Mouse (Mus musculus): ENCODE data around the gene Lrrc61. TPM values are rescaled to one million over a fixed set of nuclear protein-coding genes. Genes with fewer than 3 reads are reported as not detected.

The Lrrc61 gene
- polyA plus RNA-seq, 1 experiment, result 0.05 TPM

GRCm38 (mm10) chr6:48609512-48609911, 54.9 kb downstream of the Lrrc61 start:
- H3K9me3 ChIP-seq (ENCODE audit: control insufficient read depth, low read length), result no peaks in the 10 kb centered on the region
- peaks cover 3% of the 10 kb centered on the region for H3K4me1 ChIP-seq (ENCODE audit: control insufficient read depth)
- no peak overlapping the region for H3K4me3 ChIP-seq (replicated peaks)
- TF ChIP-seq GATA1 (IDR thresholded peaks at IDR 0.05; ENCODE audit: low read length) (no peak), TAL1 (IDR thresholded peaks at IDR 0.05; ENCODE audit: low read length) (no peak)
- H3K36me3 ChIP-seq (ENCODE audit: control insufficient read depth), result no peaks in the 10 kb centered on the region; the same call in 1 of the 2 replicates
- H3K27me3 ChIP-seq (ENCODE audit: control insufficient read depth), result no peaks in the 10 kb centered on the region

- Histone ChIP-seq H3K4me3 (replicated peaks) (no peak overlapping the region), H3K27me3 (ENCODE audit: control insufficient read depth) (no peaks in the 10 kb centered on the region), H3K9me3 (ENCODE audit: control insufficient read depth, low read length) (no peaks in the 10 kb centered on the region), H3K36me3 (ENCODE audit: control insufficient read depth) (no peaks in the 10 kb centered on the region; the same call in 1 of the 2 replicates), H3K4me1 (ENCODE audit: control insufficient read depth) (peaks cover 3% of the 10 kb centered on the region)
- no peak for TF ChIP-seq TAL1 (IDR thresholded peaks at IDR 0.05; ENCODE audit: low read length)
- no peak for TF ChIP-seq GATA1 (IDR thresholded peaks at IDR 0.05; ENCODE audit: low read length)
Observed at GRCm38 (mm10) chr6:48610657-48611056, 56.1 kb downstream of the Lrrc61 start.

- Histone ChIP-seq H3K4me3 (replicated peaks) (no peak overlapping the region), H3K4me1 (ENCODE audit: control insufficient read depth) (peaks cover 3% of the 10 kb centered on the region), H3K27me3 (ENCODE audit: control insufficient read depth) (no peaks in the 10 kb centered on the region), H3K9me3 (ENCODE audit: control insufficient read depth, low read length) (no peaks in the 10 kb centered on the region), H3K36me3 (ENCODE audit: control insufficient read depth) (no peaks in the 10 kb centered on the region; the same call in 1 of the 2 replicates)
- no peak for TF ChIP-seq TAL1 (IDR thresholded peaks at IDR 0.05; ENCODE audit: low read length)
- no peak for TF ChIP-seq GATA1 (IDR thresholded peaks at IDR 0.05; ENCODE audit: low read length)
Observed at GRCm38 (mm10) chr6:48613464-48613863, 58.9 kb downstream of the Lrrc61 start.

GRCm38 (mm10) chr6:48614756-48615155, 60.2 kb downstream of the Lrrc61 start:
- no peaks in the 10 kb centered on the region; the same call in 1 of the 2 replicates for H3K9me3 ChIP-seq (ENCODE audit: control insufficient read depth, low read length)
- H3K27me3 ChIP-seq (ENCODE audit: control insufficient read depth), result no peaks in the 10 kb centered on the region
- TF ChIP-seq TAL1 (IDR thresholded peaks at IDR 0.05; ENCODE audit: low read length) (no peak), GATA1 (IDR thresholded peaks at IDR 0.05; ENCODE audit: low read length) (no peak)
- H3K4me3 ChIP-seq (replicated peaks), result no peak overlapping the region
- H3K36me3 ChIP-seq (ENCODE audit: control insufficient read depth), result peaks cover 7% of the 10 kb centered on the region
- no peaks in the 10 kb centered on the region for H3K4me1 ChIP-seq (ENCODE audit: control insufficient read depth)

GRCm38 (mm10) chr6:48620031-48620430, 65.4 kb downstream of the Lrrc61 start:
- H3K27me3 ChIP-seq (ENCODE audit: control insufficient read depth), result no peaks in the 10 kb centered on the region
- H3K9me3 ChIP-seq (ENCODE audit: control insufficient read depth, low read length), result peaks cover 4% of the 10 kb centered on the region; the same call in 1 of the 2 replicates
- H3K4me1 ChIP-seq (ENCODE audit: control insufficient read depth), result no peaks in the 10 kb centered on the region
- peaks cover 16% of the 10 kb centered on the region for H3K36me3 ChIP-seq (ENCODE audit: control insufficient read depth)
- no peak overlapping the region for H3K4me3 ChIP-seq (replicated peaks)
- TF ChIP-seq GATA1 (IDR thresholded peaks at IDR 0.05; ENCODE audit: low read length) (no peak), TAL1 (IDR thresholded peaks at IDR 0.05; ENCODE audit: low read length) (no peak)

Other genes starting within 250 kb of the Lrrc61 start
- 0.06 and 0.11 TPM in 2 replicates for gene Krba1, start 159.2 kb upstream of the Lrrc61 start, polyA plus RNA-seq (2012)
- 0.07 TPM in 2 replicates for gene Zfp467, start 109.0 kb upstream of the Lrrc61 start, polyA plus RNA-seq (2012)
- not detected in 2 replicates for gene Sspo, start 106.6 kb upstream of the Lrrc61 start, polyA plus RNA-seq (2012)
- 0.06 TPM in 1 of 2 replicates, not detected in the other for gene Atp6v0e2, start 17.2 kb upstream of the Lrrc61 start, polyA plus RNA-seq (2012)
- 0.07 TPM in 1 of 2 replicates, not detected in the other for gene Rarres2, start 18.0 kb downstream of the Lrrc61 start, polyA plus RNA-seq (2012)
- gene Gm45021, start 34.8 kb downstream of the Lrrc61 start, polyA plus RNA-seq (2012), result not detected in 2 replicates
- gene Repin1, start 39.1 kb downstream of the Lrrc61 start, polyA plus RNA-seq (2012), result 0.06 and 0.15 TPM in 2 replicates
- gene Gm44965, start 39.1 kb downstream of the Lrrc61 start, polyA plus RNA-seq (2012), result not detected in 2 replicates
- gene Zfp775, start 47.3 kb downstream of the Lrrc61 start, polyA plus RNA-seq (2012), result 0.03 TPM in 2 replicates
- 0.02 TPM in 1 of 2 replicates, not detected in the other for gene AI854703, start 72.0 kb downstream of the Lrrc61 start, polyA plus RNA-seq (2012)
- gene Gimap8, start 92.4 kb downstream of the Lrrc61 start, polyA plus RNA-seq (2012), result not detected in 2 replicates
- 0.05 TPM in 1 of 2 replicates, not detected in the other for gene Gimap9, start 121.3 kb downstream of the Lrrc61 start, polyA plus RNA-seq (2012)
- gene Gimap4, start 129.8 kb downstream of the Lrrc61 start, polyA plus RNA-seq (2012), result not detected in 2 replicates
- gene Gimap6, start 153.4 kb downstream of the Lrrc61 start, polyA plus RNA-seq (2012), result not detected in 2 replicates
- gene Gm28053, start 163.8 kb downstream of the Lrrc61 start, polyA plus RNA-seq (2012), result not detected in 2 replicates
- not detected in 2 replicates for gene Gimap7, start 163.8 kb downstream of the Lrrc61 start, polyA plus RNA-seq (2012)
- gene Gimap1, start 184.3 kb downstream of the Lrrc61 start, polyA plus RNA-seq (2012), result 0.02 and 0.03 TPM in 2 replicates
- 0.04 and 0.05 TPM in 2 replicates for gene Gimap5, start 191.4 kb downstream of the Lrrc61 start, polyA plus RNA-seq (2012)
- gene Gimap3, start 216.1 kb downstream of the Lrrc61 start, polyA plus RNA-seq (2012), result 0.02 TPM in 1 of 2 replicates, not detected in the other